Mouse (Mus musculus) thymus, adult 2 months (tissue): ENCODE measurements around the gene Phc2. TPM values are rescaled to one million over a fixed set of nuclear protein-coding genes. Genes with fewer than 3 reads are reported as not detected.

Experiments
- DNase-seq: peaks from one replicate; pipeline ENCODE4 v3.0.0; 2021
- H3K27ac ChIP-seq: fragments of 200-500 bp; 2 replicates; pipeline ENCODE4 v1.5.1; 2012; ENCODE audit warnings: low read length, control low read depth; ENCODE audit not compliant: control insufficient read depth, insufficient read depth
- H3K27me3 ChIP-seq: fragments of 200-500 bp; 2 replicates; pipeline ENCODE4 v1.6.1; 2012; ENCODE audit warnings: mild to moderate bottlenecking, low read length, moderate library complexity, mixed read lengths; ENCODE audit not compliant: control insufficient read depth, insufficient read depth
- H3K36me3 ChIP-seq: fragments of 200-500 bp; 2 replicates; pipeline ENCODE4 v1.6.1; 2012; ENCODE audit warnings: mild to moderate bottlenecking, low read length, moderate library complexity; ENCODE audit not compliant: control insufficient read depth, insufficient read depth
- H3K4me1 ChIP-seq: fragments of 200-500 bp; replicated peaks from 2 replicates; pipeline ENCODE4 v1.6.1; 2012; ENCODE audit warnings: low read length; ENCODE audit not compliant: control insufficient read depth, insufficient read depth
- H3K4me3 ChIP-seq: fragments of 200-500 bp; 2 replicates; pipeline ENCODE4 v1.5.1; 2012; ENCODE audit warnings: mild to moderate bottlenecking, low read length, control low read depth, moderate library complexity; ENCODE audit not compliant: control insufficient read depth, insufficient read depth
- CTCF ChIP-seq: fragments of 200-500 bp; IDR thresholded peaks from 2 replicates; pipeline ENCODE4 v1.5.1; 2012; ENCODE audit warnings: mild to moderate bottlenecking, control low read depth, low read length, moderate library complexity, borderline replicate concordance; ENCODE audit not compliant: control insufficient read depth, poor library complexity, insufficient read depth; ENCODE audit errors: extremely low read depth
- POLR2A ChIP-seq: fragments of 200-500 bp; IDR thresholded peaks from 2 replicates; pipeline ENCODE4 v1.6.1; 2012; ENCODE audit warnings: mild to moderate bottlenecking, low read length, control low read depth, moderate library complexity; ENCODE audit not compliant: control insufficient read depth, poor library complexity, insufficient read depth; ENCODE audit errors: extremely low read depth
- WGBS: fragments of 180-500 bp; shearing (Covaris S2); methylation state at CpG from one replicate; pipeline ENCODE4 v1.1.7; 2018; 5-methylcytosine and 5-hydroxymethylcytosine counted together
- polyA plus RNA-seq: library from polyadenylated mRNA; depleted of rRNA; stranded (reverse); fragments of >200 nt; gene quantifications from 2 replicates; pipeline ENCODE4 v1.2.3, GENCODE M21; 2012

Gene Phc2
- polyA plus RNA-seq, 1 experiment, result 139 TPM

GRCm38 (mm10) chr4:128743031-128743626 lies 88.6 kb downstream of the Phc2 start:
- peaks cover 42% of the 10 kb centered on the region for H3K36me3 ChIP-seq
- no peaks in the 10 kb centered on the region for H3K4me1 ChIP-seq
- H3K27me3 ChIP-seq, result no peaks in the 10 kb centered on the region
- TF ChIP-seq POLR2A, result no peak
- DNase-seq, result no peak
- no peak overlapping the region for H3K27ac ChIP-seq
- H3K4me3 ChIP-seq, result no peak overlapping the region
- WGBS, result 94% methylated on average over 12 of the region's 12 CpGs

- no peaks in the 10 kb centered on the region for H3K4me1 ChIP-seq
- H3K27me3 ChIP-seq, result no peaks in the 10 kb centered on the region
- 46% methylated on average over 8 of the region's 8 CpGs for WGBS
- H3K4me3 ChIP-seq, result no peak overlapping the region
- no peak overlapping the region for H3K27ac ChIP-seq
- no peak for TF ChIP-seq CTCF
- no peak for TF ChIP-seq POLR2A
- peaks cover 60% of the 10 kb centered on the region for H3K36me3 ChIP-seq
- no peak for DNase-seq
Measured at GRCm38 (mm10) chr4:128745160-128745559, 90.7 kb downstream of the Phc2 start.

GRCm38 (mm10) chr4:128747614-128748270 lies 93.2 kb downstream of the Phc2 start:
- DNase-seq, result no peak
- 91% methylated on average over 22 of the region's 22 CpGs for WGBS
- TF ChIP-seq POLR2A (no peak), CTCF (no peak)
- Histone ChIP-seq H3K4me3 (no peak overlapping the region), H3K4me1 (no peaks in the 10 kb centered on the region), H3K36me3 (peaks cover 85% of the 10 kb centered on the region), H3K27ac (no peak overlapping the region), H3K27me3 (no peaks in the 10 kb centered on the region)

- 92% methylated on average over 7 of the region's 7 CpGs for whole genome bisulfite sequencing
- peaks cover 90% of the 10 kb centered on the region for H3K36me3 ChIP-seq
- no peak overlapping the region for H3K27ac ChIP-seq
- no peaks in the 10 kb centered on the region for H3K27me3 ChIP-seq
- TF ChIP-seq POLR2A (no peak), CTCF (no peak)
- no peak overlapping the region for H3K4me3 ChIP-seq
- no peaks in the 10 kb centered on the region for H3K4me1 ChIP-seq
- DNase-seq, result no peak
Measured at GRCm38 (mm10) chr4:128748309-128748708, 93.8 kb downstream of the Phc2 start.

GRCm38 (mm10) chr4:128751006-128751405 lies 96.5 kb downstream of the Phc2 start:
- no peaks in the 10 kb centered on the region for H3K4me1 ChIP-seq
- WGBS, result 95% methylated on average over 5 of the region's 5 CpGs
- DNase-seq, result no peak
- no peaks in the 10 kb centered on the region for H3K27me3 ChIP-seq
- peaks cover 71% of the 10 kb centered on the region for H3K36me3 ChIP-seq
- no peak overlapping the region for H3K4me3 ChIP-seq
- no peak for TF ChIP-seq POLR2A
- H3K27ac ChIP-seq, result no peak overlapping the region

GRCm38 (mm10) chr4:128752031-128752757 lies 97.7 kb downstream of the Phc2 start:
- Histone ChIP-seq H3K4me1 (no peaks in the 10 kb centered on the region), H3K27me3 (no peaks in the 10 kb centered on the region), H3K27ac (no peak overlapping the region), H3K36me3 (peaks cover 61% of the 10 kb centered on the region), H3K4me3 (no peak overlapping the region)
- no peak for TF ChIP-seq CTCF
- TF ChIP-seq POLR2A, result no peak
- no peak for DNase-seq
- WGBS, result 95% methylated on average over 13 of the region's 13 CpGs

GRCm38 (mm10) chr4:128753571-128753970 lies 99.1 kb downstream of the Phc2 start:
- Histone ChIP-seq H3K36me3 (peaks cover 47% of the 10 kb centered on the region), H3K4me3 (no peak overlapping the region), H3K27me3 (no peaks in the 10 kb centered on the region), H3K27ac (no peak overlapping the region), H3K4me1 (no peaks in the 10 kb centered on the region)
- no peak for TF ChIP-seq POLR2A
- no peak for TF ChIP-seq CTCF
- 98% methylated on average over 7 of the region's 7 CpGs for WGBS
- no peak for DNase-seq
